ENCODE assay signal across 21 mouse cellular contexts in the genomic region with DNA sequence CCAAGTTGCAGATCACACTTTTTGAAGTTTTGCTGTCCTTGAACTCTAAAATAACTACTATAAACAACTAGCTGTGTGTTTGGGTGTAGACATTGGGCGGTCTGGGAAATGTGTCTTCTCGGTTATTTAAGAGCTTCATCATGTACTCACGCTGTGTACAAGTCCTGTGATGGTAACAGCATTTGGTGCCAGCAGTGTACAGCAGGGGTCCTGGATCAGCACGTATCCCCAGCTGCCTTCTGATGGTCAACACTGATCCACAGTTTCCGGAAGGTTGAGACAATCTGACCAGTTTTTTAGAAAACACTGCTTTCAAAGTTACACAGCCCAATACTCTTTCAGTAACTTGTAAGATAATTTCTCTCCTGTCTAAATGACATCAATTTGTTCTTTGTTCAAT.
DNase-seq lines count a peak whose midpoint lies in the region; ATAC-seq lines count a peak whose summit lies in the region.
"Had no signal": no experiment of that assay in that cellular context is flagged by ENCODE, and none has a peak within 500 bp of the region (broad histone marks: within the 10 kb centered on the region; RNA-seq: fewer than 3 reads in every experiment).

No protein-coding gene starts in this region.

- no peaks in the 10 kb centered on the region for H3K36me3 ChIP-seq in hindbrain, embryonic 16.5 days (ENCODE audit: control insufficient read depth, insufficient read depth, low read length)
- H3K36me3 ChIP-seq: embryonic facial prominence, embryonic 15.5 days; forebrain, embryonic 10.5 days; heart, embryonic 13.5 days; hindbrain, embryonic 15.5 days had no signal

- H3K27ac ChIP-seq in hindbrain, embryonic 16.5 days (ENCODE audit: low read depth, low read length), result no peak overlapping the region
- H3K27ac ChIP-seq: embryonic facial prominence, embryonic 15.5 days; forebrain, embryonic 10.5 days; heart, embryonic 13.5 days; hindbrain, embryonic 15.5 days had no signal

- no peak overlapping the region for H3K9ac ChIP-seq in hindbrain, embryonic 16.5 days (ENCODE audit: low read depth, low read length)
- H3K9ac ChIP-seq: embryonic facial prominence, embryonic 15.5 days; heart, embryonic 13.5 days; hindbrain, embryonic 15.5 days had no signal

- 69% methylated on average over 5 of the region's 5 CpGs for WGBS in hindbrain, embryonic 16.5 days

- no peaks in the 10 kb centered on the region for H3K4me1 ChIP-seq in hindbrain, embryonic 16.5 days (ENCODE audit: control insufficient read depth, insufficient read depth, low read depth, low read length)
- H3K4me1 ChIP-seq: embryonic facial prominence, embryonic 15.5 days; heart, embryonic 13.5 days; hindbrain, embryonic 15.5 days had no signal

- peak; percentile 49 for DNase-seq in left cerebral cortex, postnatal 4 days
- DNase-seq in left cerebral cortex, postnatal 14 days (ENCODE audit: low spot score in 2 of 2), result no peak
- peak; percentile 22 for DNase-seq in cerebellum, adult 8-10 months
- peak; percentile 61 to 79 for DNase-seq in cerebellum, postnatal 10 days
- no peak for DNase-seq in thymus, postnatal 14 days
- no peak for DNase-seq in lung, postnatal 36 days
- DNase-seq: adrenal gland, adult 8-10 months; adrenal gland, postnatal 36 days; embryo, embryonic 11 days; gastrocnemius, postnatal 14 days; heart, postnatal 36 days; kidney, adult 8-10 months had no signal

- no peaks in the 10 kb centered on the region for H3K27me3 ChIP-seq in hindbrain, embryonic 16.5 days (replicated peaks; ENCODE audit: control insufficient read depth, insufficient read depth, low read length)
- H3K27me3 ChIP-seq: embryonic facial prominence, embryonic 15.5 days; heart, embryonic 13.5 days; hindbrain, embryonic 15.5 days had no signal

- ATAC-seq in hindbrain, embryonic 16.5 days, result no peak
- ATAC-seq: forebrain, embryonic 14.5 days; inflammation-experienced regulatory T-cells, adult 6 months; intestine, postnatal 0 days had no signal

- no peaks in the 10 kb centered on the region for H3K9me3 ChIP-seq in hindbrain, embryonic 16.5 days (ENCODE audit: control insufficient read depth, low read length)
- H3K9me3 ChIP-seq: embryonic facial prominence, embryonic 15.5 days; forebrain, embryonic 10.5 days; heart, embryonic 13.5 days; hindbrain, embryonic 15.5 days had no signal

- no peak overlapping the region for H3K4me3 ChIP-seq in hindbrain, embryonic 16.5 days (ENCODE audit: low read length)
- H3K4me3 ChIP-seq: embryonic facial prominence, embryonic 15.5 days; erythroblast, embryonic 14.5 days; forebrain, embryonic 10.5 days; heart, embryonic 13.5 days; hindbrain, embryonic 15.5 days had no signal

- H3K4me2 ChIP-seq in hindbrain, embryonic 16.5 days (ENCODE audit: low read length), result no peak overlapping the region
- H3K4me2 ChIP-seq: embryonic facial prominence, embryonic 15.5 days; heart, embryonic 13.5 days; hindbrain, embryonic 15.5 days had no signal

- intact Hi-C loops in left cerebral cortex, postnatal 4 days (cut with DNase I), result no loop called here
- intact Hi-C loops in left cerebral cortex, postnatal 14 days (cut with DNase I), result no loop called here

Comparison
In these comparisons a context has a peak if more than half of its experiments do, and no peak if none do; other contexts are left out.
1. DNase-seq: peak in left cerebral cortex, postnatal 4 days (single experiment), cerebellum, adult 8-10 months (single experiment) and cerebellum, postnatal 10 days (2 of 2); none in left cerebral cortex, postnatal 14 days (0 of 2), thymus, postnatal 14 days (single experiment) and lung, postnatal 36 days (single experiment).